Mouse (Mus musculus): ENCODE measurements around the gene Atp6v0e.

DNA sequence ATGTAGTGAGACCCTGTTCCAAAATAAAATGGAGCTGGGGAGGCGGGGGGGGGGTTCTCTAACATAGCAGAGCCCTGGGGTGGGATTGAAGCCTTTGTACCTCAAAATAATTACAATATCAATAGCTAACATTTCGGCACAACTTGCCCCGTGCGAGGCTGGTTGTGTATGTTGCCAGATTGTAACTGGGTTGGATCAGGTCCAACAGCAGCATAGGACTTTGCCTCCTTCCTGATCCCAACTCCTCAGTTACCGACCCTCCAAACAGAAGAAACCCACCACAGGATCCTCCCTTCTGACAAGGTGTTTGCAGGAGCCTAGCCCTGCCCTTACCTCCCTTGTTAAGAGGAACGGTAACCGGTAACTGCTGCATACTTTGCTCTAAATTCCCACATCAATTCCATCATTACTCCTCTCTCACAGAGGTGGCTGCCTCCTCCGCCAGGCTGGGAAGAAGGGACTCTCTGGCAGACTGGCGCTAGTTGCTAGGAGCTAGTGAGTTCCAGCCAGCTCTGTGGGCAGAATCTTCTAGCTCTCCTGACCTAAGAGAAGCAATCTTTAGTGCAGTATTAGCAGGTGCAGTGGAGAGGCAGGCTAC lies 46.1 kb downstream of the Atp6v0e start:
- TF ChIP-seq CTCF (IDR thresholded peaks at IDR 0.05; ENCODE audit: extremely low read depth, insufficient read length, insufficient replicate concordance, low read depth, low read length): no peak
- TF ChIP-seq POLR2A (IDR thresholded peaks at IDR 0.05; ENCODE audit: low read depth, low read length): no peak
